Mouse (Mus musculus): ENCODE data around the gene Olfr70.

Olfr70 gene

DNA sequence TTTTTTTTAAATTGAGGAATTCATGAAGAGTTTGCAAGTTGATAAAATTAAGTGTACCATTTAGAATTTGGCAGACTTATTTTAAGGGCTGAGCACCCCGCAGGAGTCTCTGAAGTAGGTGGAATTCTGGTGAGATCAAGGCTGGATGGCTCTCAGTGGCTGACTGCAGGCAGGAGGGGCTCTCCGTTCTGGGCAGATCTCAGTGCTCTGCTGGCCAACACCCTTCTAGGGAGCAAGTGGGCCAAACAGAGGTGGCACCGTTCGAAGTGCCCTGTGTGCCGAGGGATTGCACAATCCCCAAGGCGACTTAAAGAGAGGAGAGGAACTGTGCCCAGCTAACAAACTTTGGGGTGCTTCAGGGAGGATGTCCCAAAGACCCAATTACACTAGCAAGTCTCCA lies 9.3 kb upstream of the Olfr70 start, which contains the start of gene Olfr71:
TSS of gene Olfr71 (minus strand) at position 387 of the 400 bp plus-strand sequence.
- no peak for DNase-seq

DNA sequence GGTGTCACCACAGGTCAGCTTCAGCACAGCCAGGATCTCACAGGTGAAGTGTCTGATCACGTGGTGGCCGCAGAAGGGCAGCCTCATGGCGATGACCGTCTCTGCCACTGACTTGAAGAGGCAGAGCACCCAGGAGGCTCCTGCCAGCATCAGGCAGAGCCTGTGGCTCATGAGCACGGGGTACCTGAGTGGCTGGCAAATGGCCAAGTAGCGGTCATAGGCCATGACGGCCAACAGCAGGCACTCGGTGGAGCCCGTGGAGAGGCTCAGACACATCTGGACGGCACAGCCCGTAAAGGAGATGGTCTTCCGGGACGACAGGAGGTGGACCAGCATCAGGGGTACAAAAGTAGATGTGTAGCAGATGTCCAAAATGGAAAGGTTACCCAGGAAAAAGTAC lies 5.4 kb upstream of the Olfr70 start:
- no peak for DNase-seq

DNA sequence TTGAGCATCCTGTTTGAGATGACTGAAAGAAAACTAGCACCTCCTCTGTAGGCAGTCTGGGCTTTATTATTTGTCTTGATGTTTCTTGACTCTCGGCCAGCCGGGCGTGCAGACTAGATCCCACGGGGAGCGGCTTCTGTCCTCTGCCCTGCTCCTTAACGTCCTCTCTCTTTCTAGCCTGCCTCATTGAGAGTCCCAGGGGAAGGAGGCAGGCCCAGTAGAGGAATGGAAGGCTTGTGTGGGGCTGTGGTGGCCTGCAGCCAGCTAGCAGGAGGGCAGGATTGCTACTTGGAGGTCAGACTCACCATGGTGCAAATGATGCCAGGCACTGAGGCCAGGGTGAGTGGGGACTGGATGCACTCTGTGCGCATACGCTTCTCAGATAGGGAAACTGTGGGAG lies 3.2 kb upstream of the Olfr70 start:
- DNase-seq = no peak

DNA sequence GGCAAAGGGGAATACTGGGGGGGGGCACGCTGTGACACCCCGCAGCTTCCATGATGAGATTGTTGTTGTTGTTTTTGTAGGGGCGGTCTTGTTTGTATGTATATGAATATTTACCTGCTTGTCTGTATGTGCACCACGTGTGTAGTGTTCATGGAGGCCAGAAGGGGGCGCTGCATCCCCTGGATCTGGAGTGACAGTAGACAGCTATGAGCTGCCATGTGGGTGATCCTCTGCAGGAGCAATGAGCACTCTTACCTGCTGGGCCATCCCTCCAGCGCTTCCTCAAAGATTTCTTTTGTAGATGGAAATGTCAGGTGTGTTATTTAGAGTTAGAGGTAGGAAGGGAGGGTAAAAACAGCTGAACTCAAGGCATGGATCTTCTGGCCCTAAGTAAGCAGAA lies 2.8 kb upstream of the Olfr70 start:
- no peak for DNase-seq

DNA sequence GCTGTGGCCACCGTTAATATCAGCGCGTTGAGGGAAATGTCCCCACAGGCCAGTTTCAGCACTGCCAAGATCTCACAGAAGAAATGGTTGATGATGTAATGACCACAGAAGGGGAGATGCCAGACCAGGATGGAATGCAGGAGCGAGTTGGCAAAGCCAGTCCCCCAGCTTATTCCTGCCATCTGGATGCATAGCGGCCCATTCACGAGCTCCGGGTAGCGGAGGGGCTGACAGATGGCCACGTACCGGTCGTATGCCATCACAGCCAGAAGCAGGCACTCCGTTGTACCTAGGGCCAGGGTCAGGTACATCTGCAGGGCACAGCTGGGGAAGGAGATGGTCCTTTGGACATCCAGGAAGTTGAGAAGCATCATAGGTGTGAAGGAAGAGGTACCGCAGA lies 4.0 kb downstream of the Olfr70 start:
- DNase-seq = no peak

DNA sequence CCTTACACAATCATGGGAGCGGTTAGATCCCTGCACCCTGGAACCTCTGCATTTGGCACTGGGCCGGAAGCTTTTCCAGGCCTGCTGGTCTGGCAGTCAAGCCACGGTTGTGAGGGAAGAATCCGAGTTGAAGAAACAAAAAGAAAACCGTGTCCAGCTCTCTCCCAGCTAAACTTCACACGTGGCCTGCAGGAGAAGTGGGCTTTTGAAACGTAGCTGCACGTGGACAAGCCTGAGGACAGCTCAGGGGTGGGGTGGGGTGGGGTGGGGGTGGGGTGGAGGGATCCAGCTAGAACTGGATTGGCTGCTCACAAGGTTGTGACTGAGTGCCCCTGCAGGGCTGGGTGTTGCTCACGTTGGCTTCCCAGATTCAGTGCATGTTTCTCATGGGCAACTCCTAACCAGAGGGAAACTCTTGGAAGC lies 5.3 kb downstream of the Olfr70 start:
- no peak for DNase-seq

DNA sequence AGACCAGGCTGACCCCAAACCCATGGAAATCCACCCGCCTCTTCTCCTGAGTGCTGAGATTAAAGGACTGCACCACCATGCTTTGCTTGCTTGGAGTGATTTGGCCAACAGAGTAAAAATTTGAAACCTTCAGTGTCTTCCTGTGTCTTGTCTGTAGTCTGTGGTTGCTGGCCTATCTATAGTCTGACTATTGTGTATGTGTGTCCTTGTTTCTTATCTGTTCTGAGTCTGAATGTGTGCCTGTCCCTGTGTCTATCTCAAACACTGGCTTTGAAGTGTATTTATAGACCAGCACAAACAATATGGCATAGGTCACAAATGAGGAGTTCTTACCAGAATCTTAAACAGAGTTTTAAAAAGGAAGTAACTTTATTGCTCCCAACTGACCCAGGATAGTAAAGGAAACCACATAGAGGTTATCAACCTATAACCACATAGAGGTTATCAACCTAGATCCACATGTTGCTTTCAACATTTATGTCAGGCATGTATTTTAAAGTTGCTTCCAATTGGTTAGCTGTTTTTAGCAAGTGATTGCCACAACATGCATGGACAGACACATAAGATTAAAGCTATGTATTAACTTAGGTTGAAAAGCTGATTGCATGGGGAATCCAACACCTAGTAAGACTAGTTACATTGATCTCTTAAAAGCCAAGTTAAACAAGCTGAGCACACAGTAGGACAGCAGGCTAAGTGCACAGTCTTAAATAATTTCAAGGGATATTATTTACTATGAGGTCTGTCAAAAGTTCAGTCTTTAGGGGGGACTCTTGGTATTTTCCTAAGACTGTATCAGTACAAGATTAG lies 6.0 kb downstream of the Olfr70 start:
- DNase-seq = no peak

DNA sequence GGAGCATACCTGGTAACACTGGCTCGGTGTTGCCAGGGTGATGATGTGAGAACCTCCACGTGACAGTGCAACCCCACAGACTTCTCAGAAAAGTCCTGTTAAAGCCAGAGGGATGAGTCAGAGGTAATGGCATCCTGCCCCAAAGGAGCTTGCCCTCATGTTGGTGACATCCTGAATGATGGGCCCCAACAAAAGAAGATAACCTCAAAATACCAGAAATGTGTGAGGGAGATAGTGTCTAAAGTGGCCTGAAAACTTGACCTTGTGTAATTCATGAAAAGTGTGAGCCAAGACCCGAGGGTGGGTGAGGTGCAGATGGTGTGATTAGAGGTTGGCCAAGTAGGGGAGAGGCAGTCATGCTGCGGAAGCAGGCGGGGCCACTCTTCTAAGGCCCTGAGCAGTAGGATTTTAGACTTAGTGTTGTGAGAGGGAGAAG lies 6.8 kb downstream of the Olfr70 start:
- DNase-seq = no peak

DNA sequence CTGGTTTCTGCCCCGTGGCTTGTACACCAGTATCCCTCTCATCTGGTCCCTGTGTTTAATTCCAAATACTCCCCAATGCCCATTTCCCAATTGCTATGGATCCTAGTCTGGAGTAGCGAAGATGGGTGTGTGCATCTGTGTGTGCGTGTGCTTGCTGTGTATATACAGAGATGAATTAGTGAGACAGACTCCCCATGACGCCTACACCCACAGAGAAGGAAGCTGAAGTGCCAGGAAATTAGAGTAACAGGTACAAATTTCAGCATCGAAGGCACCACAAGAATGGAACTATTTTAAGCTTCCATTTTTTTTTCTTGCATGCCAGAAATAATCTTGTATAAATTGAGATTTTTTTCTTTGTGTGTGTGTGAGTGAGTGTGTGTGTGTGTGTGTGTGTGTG lies 9.6 kb downstream of the Olfr70 start:
- DNase-seq = no peak

DNA sequence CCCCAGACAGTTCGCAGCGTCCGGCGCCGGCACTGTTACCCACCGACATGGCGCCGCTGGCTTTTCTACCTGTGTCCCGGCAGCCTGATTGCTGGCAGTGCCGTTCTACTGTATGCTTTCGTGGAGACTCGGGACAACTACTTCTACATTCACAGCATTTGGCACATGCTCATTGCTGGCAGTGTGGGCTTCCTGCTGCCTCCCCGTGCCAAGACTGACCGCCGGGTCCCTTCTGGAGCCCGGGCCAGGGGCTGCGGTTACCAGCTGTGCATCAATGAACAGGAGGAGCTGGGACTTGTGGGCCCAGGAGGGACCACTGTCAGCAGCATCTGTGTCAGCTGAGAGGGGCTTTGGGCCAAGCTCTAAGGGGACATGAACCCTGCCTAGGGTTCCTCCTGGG lies 10.6 kb downstream of the Olfr70 start:
- DNase-seq = no peak

DNA sequence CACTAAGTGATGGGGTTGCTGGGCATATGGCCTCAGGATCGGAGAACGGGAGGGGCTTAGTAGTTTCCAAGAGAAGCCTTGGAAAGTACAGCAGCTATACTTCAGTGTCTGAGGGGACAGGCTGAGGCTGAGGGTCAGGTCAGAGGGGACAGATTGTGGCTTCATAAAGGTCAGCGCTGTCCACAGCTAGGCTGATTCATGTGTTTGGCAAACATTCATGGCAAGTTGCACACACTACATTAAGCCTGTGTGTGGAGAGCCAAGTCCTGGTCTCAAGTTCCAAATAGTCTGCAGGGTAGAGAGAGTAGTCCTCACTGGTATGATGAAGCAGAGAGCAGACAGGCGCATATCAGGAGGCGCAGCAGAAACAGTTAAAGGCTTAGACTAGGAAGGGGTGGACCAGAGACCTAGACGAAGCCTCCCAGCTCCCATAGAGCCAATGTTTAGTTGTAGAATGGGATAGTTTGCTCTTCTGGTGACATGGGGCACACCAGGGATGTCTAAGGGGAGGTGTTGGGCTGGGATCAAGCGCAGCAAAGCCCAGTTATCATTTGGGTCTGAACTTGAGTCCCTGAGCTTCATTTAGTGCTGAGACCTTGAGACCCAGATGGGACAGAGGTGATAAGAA lies 21.1 kb downstream of the Olfr70 start:
- DNase-seq = no peak

DNA sequence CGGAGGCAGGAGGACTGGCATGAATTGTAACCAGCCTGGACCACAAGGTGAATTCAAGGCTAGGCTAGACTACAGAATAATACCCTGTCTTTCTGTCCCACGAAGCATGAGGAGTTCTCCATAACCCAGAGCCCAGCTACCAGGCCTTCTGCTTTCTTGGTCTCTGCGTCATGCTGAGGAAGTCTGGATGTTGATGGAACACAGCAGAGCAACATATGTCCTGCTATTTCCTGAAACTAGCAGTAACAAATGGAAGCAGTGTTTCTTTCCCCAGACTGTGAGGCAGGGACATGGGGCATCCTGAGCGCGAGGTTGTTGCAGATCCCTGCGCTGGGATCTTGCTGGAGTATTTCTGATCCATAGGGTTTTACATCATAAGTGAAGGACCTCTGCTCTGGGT lies 22.1 kb downstream of the Olfr70 start:
- DNase-seq = no peak

DNA sequence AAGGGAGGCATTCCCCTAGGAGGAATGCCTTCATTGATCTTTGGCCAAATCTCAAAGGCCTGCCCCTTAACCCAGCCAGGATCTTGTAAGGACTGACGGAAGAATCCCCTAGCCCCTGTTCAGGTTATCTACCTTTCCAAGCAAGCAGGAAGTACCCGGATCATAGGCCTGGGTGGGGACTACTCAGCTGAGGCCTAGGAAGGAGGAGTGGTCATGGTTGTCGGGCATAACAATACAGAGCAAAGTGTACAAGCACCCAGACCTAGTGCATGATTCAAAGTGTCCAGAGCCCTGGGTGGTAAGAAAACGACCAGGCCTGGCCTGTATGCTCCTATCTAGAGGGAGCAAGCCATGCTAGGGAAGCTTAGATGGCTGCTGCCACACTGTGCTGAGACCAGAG lies 25.0 kb downstream of the Olfr70 start:
- DNase-seq = no peak

DNA sequence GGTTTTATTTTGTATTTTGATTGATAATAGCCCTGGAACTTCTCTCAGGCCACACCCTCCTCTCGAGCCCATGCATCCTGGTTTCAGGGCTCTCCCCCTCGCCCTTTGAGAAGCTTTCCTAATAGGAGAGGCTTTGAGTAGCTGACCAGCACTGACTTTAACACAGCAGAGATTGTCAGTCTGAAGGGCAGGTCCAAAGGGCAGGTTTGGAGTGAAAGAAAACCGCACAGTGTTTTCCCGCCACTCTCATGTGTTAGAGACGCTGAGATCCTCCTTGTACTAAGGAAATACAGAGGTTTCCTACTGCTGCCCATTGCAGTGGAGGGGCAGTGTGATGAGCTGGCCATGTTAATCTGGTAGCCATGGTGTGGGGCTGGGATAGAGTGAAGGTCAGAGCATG lies 25.6 kb downstream of the Olfr70 start:
- no peak for DNase-seq

DNA sequence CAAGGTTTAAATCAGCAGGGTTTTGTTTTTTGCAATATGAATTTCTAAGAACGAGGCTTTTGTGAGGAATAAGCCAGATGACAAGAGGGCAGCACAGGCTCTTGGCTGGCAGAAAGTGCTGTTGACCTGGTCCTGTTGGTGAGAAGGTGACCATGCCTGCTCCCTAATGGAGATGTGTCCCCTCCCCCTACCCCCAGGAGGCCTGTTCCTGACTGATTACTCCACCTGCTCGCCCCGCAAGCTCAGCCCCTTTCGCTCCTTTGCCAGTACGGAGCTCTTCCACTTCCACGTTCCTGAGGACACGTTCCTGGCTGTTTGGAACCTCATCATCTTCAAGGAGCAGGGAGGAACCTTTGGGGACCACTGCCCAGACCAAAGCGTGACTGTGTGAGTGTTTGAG lies 26.9 kb downstream of the Olfr70 start:
- DNase-seq = no peak

DNA sequence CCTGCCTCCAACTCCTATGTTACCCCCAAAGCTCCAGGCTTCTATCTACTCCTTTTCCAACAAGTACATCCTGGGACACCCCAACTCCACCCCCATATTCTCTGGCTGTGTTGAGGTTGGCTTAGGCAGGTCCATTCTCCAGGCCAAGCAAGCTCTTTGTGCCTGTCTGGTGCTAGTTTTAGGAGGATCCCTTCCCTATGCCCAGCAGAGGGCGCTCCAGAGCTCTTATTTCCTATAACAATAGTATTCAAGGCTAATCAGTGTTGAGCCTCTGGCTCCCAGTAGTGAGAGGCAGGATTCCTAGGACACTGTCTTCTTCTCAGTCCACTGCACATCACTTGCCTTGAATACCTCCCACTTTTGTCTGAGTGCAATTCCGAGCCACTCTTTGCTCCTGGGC lies 28.5 kb downstream of the Olfr70 start:
- peak; percentile 95 for DNase-seq

DNA sequence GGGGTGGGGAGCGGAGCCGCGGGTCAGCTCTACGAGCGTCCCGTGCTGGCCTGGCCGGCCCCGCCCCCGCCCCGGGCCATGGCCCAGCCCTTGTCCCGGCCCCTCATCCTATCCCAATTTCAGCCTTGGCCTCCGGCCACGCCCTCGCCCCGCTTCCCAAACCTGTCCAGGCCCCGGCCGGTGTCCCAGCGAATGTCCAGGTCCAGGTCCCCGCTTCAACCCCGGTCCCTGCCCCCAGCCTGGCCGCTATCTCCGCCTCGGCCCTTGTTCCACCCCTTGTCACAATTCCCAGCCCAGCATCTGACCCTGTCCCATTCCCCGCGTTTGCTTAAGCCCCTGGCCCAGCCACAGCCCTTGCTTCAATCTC lies 31.2 kb downstream of the Olfr70 start:
- DNase-seq = peak; percentile 75

DNA sequence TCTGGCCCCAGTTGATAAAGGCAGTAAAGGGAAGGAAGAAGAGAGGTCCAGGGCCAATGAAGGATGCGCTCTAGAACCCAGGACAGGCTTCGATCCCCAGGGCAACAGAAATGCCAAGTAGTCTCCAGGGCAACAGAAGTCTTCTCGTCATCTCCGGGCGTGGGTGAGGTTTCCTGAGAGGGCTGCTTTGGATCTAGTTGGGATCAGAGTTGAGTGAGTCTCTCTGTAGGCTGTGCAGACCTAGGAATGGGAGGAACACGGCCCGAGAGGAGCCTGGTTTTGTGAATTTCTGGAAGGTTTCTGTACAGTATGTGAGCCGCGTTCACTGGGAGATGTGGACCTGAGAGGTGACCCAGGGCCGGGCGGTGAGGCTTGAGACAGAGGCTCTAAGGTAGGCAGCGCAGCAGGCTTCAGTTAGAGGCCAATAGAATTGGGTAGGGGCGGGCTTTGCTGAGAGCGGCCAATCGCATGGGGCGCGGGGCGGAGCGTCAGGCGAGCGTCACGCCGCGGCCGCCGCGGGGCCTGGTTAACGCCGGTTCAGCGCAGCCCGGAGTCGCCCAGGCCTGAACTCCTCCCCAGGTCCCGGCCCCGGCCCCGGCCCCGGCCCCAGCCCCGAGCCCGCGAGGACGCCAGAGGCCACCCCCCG lies 31.7 kb downstream of the Olfr70 start, which contains the start of the genes Tmem8b and Fam221b:
TSS of gene Tmem8b (plus strand) at position 190 of the 646 bp plus-strand sequence.
TSS of gene Fam221b (minus strand) at position 364 of the 646 bp plus-strand sequence.
- peak; percentile 95 for DNase-seq

DNA sequence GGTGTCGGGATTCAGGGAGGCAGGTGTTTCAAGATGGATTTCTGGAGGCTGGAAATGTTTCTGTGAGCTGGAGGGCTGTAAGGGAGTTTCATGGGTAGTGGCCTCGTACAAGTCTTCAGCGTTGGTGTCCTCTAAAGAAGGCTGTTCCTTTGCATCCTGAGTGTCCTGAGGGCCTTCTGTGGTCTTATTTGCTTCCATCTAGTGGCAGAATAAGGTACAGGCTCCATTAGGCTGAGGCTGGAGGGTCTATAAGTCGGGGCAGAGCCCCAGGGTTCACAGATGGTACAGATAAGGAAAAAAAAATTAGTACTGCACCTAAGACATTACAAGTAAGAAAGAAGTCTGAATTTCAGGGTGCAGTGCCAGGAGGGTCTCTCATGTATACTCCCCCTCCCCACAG lies 34.2 kb downstream of the Olfr70 start:
- peak; percentile 55 for DNase-seq

DNA sequence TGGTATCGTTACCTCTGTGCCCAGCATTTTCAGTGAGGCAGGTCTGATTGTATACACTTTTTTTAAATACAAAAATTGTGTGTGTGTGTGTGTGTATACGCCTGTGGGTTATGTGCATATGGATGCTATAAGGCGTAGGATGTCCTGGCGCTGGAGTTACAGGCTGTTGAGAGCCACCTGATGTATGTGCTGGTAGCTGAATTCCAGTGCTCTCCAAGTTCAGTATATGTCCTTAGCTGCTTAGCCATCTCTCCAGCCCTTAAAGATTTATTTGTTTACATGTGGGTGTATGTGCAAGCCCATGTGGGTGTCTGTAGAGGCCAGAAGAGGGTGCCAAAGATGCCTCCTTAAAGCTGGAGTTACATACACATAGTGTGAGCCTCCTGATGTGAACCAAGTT lies 43.5 kb downstream of the Olfr70 start:
- no peak for DNase-seq

DNA sequence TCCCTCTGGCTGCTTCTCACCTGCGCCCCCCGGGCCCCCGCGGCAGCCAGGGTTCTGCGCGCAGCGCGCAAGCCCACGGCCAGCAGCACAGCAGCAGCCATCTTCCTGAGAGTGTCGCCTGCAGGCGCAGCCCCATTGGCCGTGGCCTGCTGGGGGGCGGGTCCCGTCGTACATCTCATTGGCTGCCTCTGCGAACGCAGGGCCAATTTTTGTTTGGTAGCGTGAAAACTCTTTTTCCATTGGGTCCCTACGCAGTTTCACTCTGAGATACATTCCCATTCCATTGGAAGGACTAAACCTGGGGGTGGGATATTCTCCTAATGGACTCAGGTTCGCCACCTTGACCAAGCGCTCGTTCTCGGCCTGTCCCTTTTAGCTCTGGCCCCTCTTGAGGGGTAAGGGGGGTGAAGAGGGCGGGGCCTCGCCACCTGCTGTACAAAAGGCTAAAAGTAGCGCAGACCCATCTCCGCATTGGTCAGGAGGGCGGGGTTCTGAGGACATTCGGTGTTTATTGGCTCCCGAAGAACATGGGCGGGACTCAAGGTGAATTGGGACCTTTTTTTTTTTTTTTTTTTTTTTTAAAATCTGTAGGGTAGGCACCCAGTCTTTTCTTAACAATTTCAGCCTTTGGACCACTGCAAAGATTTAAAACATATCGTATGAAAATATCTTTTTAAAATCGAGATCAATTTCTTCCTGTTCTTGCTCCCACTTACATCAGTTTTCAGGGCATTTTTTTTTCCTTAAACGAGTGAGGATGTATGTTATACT lies 44.1 kb downstream of the Olfr70 start, which contains the start of gene Hint2:
TSS of gene Hint2 (minus strand) at position 128 of the 771 bp plus-strand sequence.
- DNase-seq = peak; percentile 96

DNA sequence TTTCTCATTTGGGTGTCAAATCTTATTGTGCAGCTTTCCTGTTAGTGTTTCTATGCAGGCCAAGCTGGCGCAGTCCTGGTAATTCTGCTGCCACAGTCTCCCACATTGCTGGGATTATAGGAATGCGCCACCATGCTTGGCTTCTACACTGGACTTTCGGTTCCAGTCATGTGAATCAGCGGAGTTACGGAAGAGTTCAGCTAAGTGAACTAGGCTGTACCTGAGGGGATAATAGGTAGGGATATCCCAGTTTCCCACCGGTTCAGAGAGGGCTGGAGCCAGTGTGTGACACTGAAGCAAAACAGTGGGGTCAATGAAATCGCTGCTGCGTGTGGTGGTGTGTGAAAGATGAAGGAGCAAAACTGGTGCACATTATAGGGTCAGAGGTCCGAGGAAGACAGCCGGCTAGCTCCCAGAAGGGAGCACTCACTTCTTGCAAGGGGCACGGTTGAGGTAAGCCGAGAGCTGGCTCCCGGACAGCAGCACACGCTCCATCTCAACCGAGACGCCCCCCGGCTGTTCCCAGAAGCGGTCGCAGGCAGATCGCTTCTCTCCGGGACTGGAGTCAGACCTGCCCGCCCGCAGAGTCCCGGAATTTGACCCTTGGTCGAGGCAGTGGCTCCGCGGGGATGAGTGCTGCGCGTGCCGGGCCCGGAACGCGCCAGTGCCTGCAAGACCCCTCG lies 44.8 kb downstream of the Olfr70 start:
- DNase-seq = no peak
